Mouse (Mus musculus) liver, embryonic 16.5 days (tissue): Measurements from ENCODE around the gene Pdp2. TPM values are rescaled to one million over a fixed set of nuclear protein-coding genes. Genes with fewer than 3 reads are reported as not detected.

Experiments
- polyA plus RNA-seq: library from polyadenylated mRNA; unstranded; fragments of >200 nt; fragmentation: Nextera tagmentation; extraction: Ambion mirVana; gene quantifications from 2 replicates; pipeline ENCODE4 v1.2.1, GENCODE M21; 2015

Pdp2 gene
- polyA plus RNA-seq, 1 experiment from 2014 or later: 3.9 TPM

Other genes starting within 250 kb of the Pdp2 start
- gene Cmtm4, start 195.6 kb upstream of the Pdp2 start, polyA plus RNA-seq: 0.41 and 0.45 TPM in 2 replicates
- gene Dync1li2, start 148.4 kb upstream of the Pdp2 start, polyA plus RNA-seq: 11.3 and 11.8 TPM in 2 replicates
- 0.02 and 0.08 TPM in 2 replicates for gene Terb1, start 81.5 kb upstream of the Pdp2 start, polyA plus RNA-seq
- 23.0 and 28.5 TPM in 2 replicates for gene Nae1, start 56.8 kb upstream of the Pdp2 start, polyA plus RNA-seq
- 2.0 and 3.4 TPM in 2 replicates for gene Car7, start 56.8 kb upstream of the Pdp2 start, polyA plus RNA-seq
- gene Cdh16, start 32.9 kb downstream of the Pdp2 start, polyA plus RNA-seq: 0.24 and 0.32 TPM in 2 replicates
- 0.78 and 1.3 TPM in 2 replicates for gene Rrad, start 39.9 kb downstream of the Pdp2 start, polyA plus RNA-seq
- gene Ciao2b, start 50.5 kb downstream of the Pdp2 start, polyA plus RNA-seq: 38.0 and 42.8 TPM in 2 replicates
- gene Ces2a, start 142.6 kb downstream of the Pdp2 start, polyA plus RNA-seq: 28.6 and 34.4 TPM in 2 replicates
- 0.37 and 0.48 TPM in 2 replicates for gene Ces2b, start 240.1 kb downstream of the Pdp2 start, polyA plus RNA-seq